Mouse (Mus musculus) lung, adult 2 months (tissue): ENCODE measurements around the gene Ptprj.

Experiments
- CTCF ChIP-seq: fragments of 200-500 bp; IDR thresholded peaks from 2 replicates; pipeline ENCODE4 v1.5.1; 2011; ENCODE audit warnings: mild to moderate bottlenecking, low read length, control low read depth; ENCODE audit not compliant: insufficient read depth
- POLR2A ChIP-seq: fragments of 200-500 bp; IDR thresholded peaks from 2 replicates; pipeline ENCODE4 v1.6.1; 2011; ENCODE audit warnings: low read depth, mild to moderate bottlenecking, control low read depth, low read length, borderline replicate concordance; ENCODE audit errors: extremely low read depth

DNA sequence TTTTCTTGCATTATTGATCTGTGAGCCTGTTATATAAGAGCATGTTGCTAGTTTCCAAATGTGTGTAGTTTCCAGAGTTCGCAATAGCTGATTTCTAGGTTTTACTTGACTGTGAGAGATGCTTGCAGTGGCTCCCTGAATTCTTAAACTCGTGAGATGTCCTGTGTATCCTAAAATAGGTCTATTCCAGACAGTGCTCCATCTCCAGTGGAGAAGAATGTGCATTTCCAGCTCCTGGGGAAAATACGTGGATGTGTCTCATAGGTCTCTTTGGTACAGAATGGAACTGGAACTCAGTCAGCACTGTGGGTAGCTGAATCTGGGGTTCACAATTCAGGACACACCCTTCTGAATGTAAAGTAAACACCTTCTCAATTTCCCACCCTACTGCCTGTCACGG, 107.7 kb downstream of the Ptprj start:
- TF ChIP-seq CTCF (no peak), POLR2A (no peak)
